Mouse (Mus musculus) retina, adult 2 months (tissue): ENCODE data around the gene Lsm2.
"Not testable (repeated sequence)": the region's sequence is repeated elsewhere in the genome, so short reads cannot be mapped to it uniquely, and the experiment has no call there.

Source experiments
- DNase-seq: peaks from one replicate; pipeline ENCODE4 v3.0.0-alpha.2; 2012; ENCODE audit warnings: low read depth, low spot score

Gene Lsm2

GRCm38 (mm10) chr17:34956340-34956739, 25.3 kb upstream of the Lsm2 start:
- DNase-seq: no peak

DNA sequence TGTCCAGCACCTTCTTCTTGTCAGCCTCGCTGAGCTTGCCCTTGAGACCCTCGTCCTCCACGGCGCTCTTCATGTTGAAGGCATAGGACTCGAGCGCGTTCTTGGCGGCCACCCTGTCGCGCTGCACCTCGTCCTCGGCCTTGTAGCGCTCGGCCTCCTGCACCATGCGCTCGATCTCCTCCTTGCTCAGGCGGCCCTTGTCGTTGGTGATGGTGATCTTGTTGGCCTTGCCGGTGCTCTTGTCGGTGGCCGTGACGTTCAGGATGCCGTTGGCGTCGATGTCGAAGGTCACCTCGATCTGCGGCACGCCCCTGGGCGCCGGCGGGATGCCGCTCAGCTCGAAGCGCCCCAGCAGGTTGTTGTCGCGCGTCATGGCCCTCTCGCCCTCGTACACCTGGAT, 24.4 kb upstream of the Lsm2 start:
- DNase-seq: not testable (repeated sequence)

DNA sequence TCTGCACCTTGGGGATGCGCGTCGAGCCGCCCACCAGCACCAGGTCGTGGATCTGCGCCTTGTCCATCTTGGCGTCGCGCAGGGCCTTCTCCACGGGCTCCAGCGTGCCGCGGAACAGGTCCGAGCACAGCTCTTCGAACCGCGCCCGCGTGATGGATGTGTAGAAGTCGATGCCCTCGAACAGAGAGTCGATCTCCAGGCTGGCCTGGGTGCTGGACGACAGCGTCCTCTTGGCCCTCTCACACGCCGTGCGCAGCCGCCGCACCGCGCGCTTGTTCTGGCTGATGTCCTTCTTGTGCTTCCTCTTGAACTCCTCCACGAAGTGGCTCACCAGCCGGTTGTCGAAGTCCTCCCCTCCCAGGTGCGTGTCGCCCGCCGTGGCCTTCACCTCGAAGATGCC, 23.7 kb upstream of the Lsm2 start:
- DNase-seq: not testable (repeated sequence)

DNA sequence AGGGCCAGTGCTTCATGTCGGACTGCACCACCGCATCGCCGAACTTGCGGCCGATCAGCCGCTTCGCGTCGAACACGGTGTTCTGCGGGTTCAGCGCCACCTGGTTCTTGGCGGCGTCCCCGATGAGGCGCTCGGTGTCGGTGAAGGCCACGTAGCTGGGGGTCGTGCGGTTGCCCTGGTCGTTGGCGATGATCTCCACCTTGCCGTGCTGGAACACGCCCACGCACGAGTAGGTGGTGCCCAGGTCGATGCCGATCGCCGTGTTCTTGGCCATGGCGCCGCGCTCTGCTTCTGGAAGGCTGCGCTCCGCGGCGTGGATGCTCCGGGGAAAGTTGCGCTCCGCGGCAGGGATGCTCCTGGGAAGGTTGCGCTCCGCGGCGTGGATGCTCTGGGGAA, 22.9 kb upstream of the Lsm2 start:
- not testable (repeated sequence) for DNase-seq

DNA sequence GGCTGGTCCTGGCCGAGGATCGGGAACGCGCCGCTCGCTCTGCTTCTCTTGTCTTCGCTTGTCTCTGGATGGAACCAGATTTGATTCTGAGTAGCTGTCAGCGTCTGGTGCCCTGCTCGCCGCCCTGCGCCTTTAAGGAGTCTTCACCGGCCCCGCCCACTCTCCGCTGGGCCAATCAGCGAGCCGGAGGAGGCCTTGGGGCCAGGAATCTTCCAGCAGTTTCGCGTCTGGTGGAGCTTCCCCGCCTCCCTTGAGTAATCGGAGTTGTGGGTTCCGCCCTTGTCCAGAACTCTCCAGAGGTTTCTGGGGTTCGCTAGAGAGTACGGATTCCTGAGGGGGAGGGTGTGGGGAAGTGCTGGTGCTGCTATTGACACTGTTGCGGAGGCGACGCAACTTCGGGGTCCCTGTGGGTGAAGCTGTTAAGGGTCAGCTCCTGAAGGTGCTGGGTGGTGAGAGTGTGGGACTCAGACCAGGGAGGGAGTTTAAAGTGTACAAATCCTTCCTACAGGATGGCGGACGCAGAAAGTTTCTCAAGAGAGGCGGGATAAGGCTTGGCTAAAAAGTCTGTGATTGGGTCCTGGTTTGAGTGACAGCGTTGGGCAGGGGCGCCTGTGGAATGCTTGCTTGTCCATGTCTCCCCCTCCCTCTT, 22.4 kb upstream of the Lsm2 start, which contains the start of gene Hspa1b:
Hspa1b (minus strand) TSS at position 109 of the 649 bp plus-strand sequence.
- DNase-seq: peak; percentile 57

GRCm38 (mm10) chr17:34959881-34960515, 21.7 kb upstream of the Lsm2 start:
- DNase-seq: no peak

GRCm38 (mm10) chr17:34960702-34961493, 20.8 kb upstream of the Lsm2 start:
- DNase-seq: no peak

DNA sequence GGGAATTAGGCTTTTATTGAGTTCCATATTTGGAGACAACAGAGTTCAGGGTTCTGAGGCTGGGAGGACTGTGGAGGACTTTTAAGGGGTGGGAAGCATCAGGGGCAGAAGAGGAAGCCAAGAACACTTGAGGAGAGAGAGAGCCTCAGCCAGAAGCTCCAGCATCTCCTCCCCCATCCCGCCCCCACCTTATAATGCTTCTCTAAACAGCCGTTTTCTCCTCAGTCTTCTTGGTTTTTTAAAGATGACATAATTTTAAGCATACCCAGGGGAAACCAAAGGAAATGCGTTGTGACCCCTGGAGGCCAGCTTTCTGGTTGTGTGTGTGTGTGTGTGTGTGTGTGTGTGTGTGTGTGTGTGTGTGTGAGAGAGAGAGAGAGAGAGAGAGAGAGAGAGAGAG, 19.5 kb upstream of the Lsm2 start:
- DNase-seq: no peak

DNA sequence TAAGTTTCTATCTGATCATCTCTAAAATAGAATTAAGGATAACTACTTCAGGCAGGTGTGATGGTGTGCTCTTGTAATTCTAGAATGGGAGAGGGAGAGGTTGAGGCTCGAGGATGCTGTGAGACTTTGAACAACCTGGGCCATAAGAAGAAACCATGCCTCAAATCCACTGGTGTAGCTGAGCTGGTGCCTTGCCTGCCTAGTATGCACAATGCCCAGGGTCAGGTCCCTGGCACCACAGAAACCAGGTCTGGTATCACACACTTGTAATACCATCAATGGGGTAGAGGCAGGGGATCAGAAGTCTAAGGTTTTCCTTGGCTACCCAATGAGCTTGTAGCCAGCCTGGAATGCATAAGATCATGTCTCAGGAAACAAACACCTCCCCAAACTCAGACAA, 18.8 kb upstream of the Lsm2 start:
- no peak for DNase-seq

- peak; percentile 81 for DNase-seq
Observed at GRCm38 (mm10) chr17:34964640-34965049, 17.0 kb upstream of the Lsm2 start.

DNA sequence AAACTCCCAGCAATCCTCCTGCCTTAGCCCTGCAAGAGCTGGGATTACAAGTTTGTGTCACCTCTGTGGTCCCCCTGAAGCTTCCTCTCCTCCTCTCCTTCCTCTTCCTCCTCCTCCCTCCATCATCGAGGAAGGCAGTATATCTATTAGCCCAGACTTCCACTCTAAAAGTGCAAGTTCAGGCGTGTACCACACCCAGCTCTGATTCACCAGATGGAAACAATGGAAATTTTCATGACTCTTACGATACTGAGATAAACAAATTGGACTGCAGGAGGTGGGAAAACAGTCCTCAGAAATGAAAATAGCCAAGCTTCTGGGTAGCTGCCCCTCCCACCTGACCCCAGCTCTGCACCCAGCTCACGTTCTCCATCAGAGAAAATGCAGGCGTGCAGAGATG, 16.0 kb upstream of the Lsm2 start:
- DNase-seq: no peak

GRCm38 (mm10) chr17:34969822-34970221, 11.8 kb upstream of the Lsm2 start, which contains the start of gene Gm20481:
Gm20481 (plus strand) TSS chr17:34969912.
- not testable (repeated sequence) for DNase-seq

GRCm38 (mm10) chr17:34970850-34971249, 10.8 kb upstream of the Lsm2 start:
- DNase-seq: not testable (repeated sequence)

- DNase-seq: not testable (repeated sequence)
Observed at GRCm38 (mm10) chr17:34971694-34972068, 10.0 kb upstream of the Lsm2 start.

DNA sequence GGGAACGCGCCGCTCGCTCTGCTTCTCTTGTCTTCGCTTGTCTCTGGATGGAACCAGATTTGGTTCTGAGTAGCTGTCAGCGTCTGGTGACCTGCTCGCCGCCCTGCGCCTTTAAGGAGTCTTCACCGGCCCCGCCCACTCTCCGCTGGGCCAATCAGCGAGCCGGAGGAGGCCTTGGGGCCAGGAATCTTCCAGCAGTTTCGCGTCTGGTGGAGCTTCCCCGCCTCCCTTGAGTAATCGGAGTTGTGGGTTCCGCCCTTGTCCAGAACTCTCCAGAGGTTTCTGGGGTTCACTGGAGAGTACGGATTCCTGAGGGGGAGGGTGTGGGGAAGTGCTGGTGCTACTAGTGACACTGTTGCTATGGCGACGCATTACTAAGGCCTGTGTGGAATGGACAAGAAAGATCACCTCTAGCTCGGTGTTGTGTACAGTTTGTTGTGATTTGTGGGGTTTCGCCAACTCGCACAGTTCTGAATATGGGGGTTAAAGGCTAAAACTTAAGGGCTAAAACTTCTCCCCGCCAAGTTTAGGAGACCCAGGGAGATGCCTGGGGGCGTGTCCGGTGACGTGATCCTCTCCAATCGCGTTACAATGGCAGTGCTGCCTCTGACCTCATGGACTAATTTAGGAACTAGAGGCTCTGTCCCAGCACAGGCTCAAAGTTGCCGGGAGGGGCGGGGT, 9.5 kb upstream of the Lsm2 start, which contains the start of the genes Hspa1a and Hspa1l:
Hspa1a (minus strand) TSS at position 88 of the 681 bp plus-strand sequence.
Hspa1l (plus strand) TSS at position 635 of the 681 bp plus-strand sequence.
- peak; percentile 57 for DNase-seq

DNA sequence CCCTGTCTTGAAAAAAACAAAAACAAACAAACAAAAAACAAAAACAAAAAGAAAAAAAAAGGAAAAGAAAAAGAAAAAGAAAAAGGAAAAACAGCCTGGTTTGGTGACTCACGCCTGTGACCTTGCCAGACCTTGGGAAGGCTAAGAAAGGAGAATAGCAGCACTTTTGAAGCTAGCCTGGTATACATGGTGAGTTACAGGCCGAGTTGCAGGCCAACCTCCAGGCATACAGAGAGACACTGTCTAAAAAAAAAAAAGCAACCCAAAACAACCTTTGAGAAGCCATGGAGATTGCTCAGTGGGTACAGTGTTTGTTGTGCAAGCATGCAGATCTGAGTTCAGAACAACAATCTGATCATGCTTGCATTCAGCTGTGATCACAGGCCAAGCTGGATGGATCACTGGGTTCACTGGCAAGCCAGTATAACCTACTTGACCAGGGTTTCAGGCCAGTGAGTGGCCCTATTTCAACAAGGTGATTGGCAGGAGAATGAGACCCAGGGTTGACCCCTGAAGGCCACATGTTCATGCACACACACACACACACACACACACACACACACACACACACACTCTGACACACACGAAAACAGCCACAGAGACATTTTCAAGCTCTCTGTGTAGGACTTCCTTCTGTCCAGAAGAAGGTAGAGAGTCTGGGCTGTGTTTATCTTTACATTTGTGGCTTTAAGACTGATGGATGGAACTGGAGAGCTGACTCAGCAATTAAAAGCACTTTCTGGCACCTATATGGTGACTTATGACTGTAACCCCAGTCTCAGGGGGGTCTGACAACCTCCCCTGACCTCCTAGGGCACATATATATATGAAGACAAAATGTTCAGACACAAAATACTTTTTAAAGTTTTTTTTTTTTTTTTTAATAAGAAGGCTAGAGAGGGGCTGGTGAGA, 5.8 kb upstream of the Lsm2 start:
- DNase-seq: no peak

GRCm38 (mm10) chr17:34977000-34977399, 4.7 kb upstream of the Lsm2 start:
- no peak for DNase-seq

DNA sequence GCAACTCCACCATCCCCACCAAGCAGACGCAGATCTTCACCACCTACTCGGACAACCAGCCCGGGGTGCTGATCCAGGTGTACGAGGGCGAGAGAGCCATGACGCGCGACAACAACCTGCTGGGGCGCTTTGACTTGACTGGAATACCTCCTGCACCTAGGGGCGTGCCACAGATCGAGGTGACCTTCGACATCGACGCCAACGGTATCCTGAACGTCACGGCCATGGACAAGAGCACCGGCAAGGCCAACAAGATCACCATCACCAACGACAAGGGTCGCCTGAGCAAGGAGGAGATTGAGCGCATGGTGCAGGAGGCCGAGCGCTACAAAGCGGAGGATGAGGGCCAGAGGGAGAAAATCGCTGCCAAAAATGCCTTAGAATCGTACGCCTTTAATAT, 3.4 kb upstream of the Lsm2 start:
- no peak for DNase-seq

DNA sequence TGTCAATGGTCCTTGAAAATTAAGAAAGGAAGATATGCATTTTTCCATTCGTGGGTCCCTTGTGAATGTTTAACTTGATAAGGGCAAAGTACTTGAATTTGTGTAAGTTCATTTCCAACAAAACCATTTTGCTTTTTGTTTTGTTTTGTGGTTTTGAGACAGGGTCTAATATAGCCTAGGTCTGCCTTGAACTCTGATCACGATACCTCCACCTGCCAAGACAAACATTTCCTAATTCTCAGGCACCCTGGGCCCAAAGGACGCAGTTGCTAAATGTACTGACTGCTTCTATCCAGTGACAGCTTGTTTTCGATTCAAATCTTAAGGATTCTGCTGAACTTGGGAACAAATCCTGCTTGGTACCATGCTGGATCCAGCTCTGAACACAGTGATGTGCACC, 2.0 kb upstream of the Lsm2 start:
- DNase-seq: no peak

DNA sequence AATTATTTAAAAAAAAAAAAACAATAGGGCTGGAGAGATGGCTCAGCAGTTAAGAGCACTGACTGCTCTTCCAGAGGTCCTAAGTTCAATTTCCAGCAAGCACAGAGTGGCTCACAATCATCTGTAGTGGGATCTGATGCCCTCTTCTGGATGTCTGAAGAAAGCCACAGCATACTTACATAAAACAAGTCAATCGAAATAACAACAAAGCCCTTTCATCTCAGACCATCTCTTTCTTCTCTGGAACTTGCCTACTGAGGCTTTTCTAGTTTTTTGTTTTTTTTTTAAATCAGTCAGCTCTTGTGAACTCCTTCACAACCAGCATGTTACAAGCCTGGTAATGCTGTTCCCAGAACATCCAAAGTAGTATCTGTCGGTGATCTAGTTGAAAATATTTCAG, 1.0 kb upstream of the Lsm2 start:
- no peak for DNase-seq

- DNase-seq: no peak
Observed at GRCm38 (mm10) chr17:34982328-34982727, 666 bp downstream of the Lsm2 start.
